9 mouse cellular contexts compared by ENCODE assay signal in genomic region chr2:131203816-131204409, GRCm38 (mm10). TPM values are rescaled to one million over a fixed set of nuclear protein-coding genes. Genes with fewer than 3 reads are reported as not detected.
DNase-seq lines count a peak whose midpoint lies in the region; ATAC-seq and TF ChIP-seq lines count a peak whose summit lies in the region.
"Had no signal": no experiment of that assay in that cellular context is flagged by ENCODE, and none has a peak within 500 bp of the region (broad histone marks: within the 10 kb centered on the region; RNA-seq: fewer than 3 reads in every experiment).

No protein-coding gene starts in this region.

- H3K4me1 ChIP-seq in heart, embryonic 16.5 days (ENCODE audit: control insufficient read depth, insufficient read depth, low read length) = peaks cover 11% of the 10 kb centered on the region
- peaks cover 61 to 63% of the 10 kb centered on the region in 2 experiments for H3K4me1 ChIP-seq in liver, embryonic 14.5 days (replicated peaks; ENCODE audit: control insufficient read depth in 2 of 2, insufficient read depth in 2 of 2, low read length in 1 of 2)
- no peaks in the 10 kb centered on the region for H3K4me1 ChIP-seq in forebrain, embryonic 14.5 days (ENCODE audit: control insufficient read depth, insufficient read depth, low read length)

- no peak for DNase-seq in heart, adult 8-10 months (ENCODE audit: low spot score)
- peak; percentile 30 for DNase-seq in urinary bladder, postnatal 14 days (ENCODE audit: low spot score)
- DNase-seq in urinary bladder, adult 18-20 months (ENCODE audit: low spot score in 2 of 2) = no peak
- no peak for DNase-seq in liver, embryonic 14.5 days (ENCODE audit: low read depth in 3 of 3, low spot score in 3 of 3)
- no peak for DNase-seq in forebrain, embryonic 14.5 days (ENCODE audit: low spot score)
- no peak for DNase-seq in cerebellum, postnatal 10 days
- no peak for DNase-seq in adrenal gland, postnatal 36 days

- no peak for TF ChIP-seq EP300 in liver, embryonic 14.5 days (IDR thresholded peaks at IDR 0.05; ENCODE audit: low read depth)

- H3K4me2 ChIP-seq in heart, embryonic 16.5 days (ENCODE audit: low read depth, low read length) = no peak overlapping the region
- peak overlapping the region; percentile 58 for H3K4me2 ChIP-seq in liver, embryonic 14.5 days (ENCODE audit: low read depth)
- H3K4me2 ChIP-seq in forebrain, embryonic 14.5 days (ENCODE audit: low read length) = no peak overlapping the region

- H3K36me3 ChIP-seq in heart, embryonic 16.5 days (ENCODE audit: control insufficient read depth, insufficient read depth) = no peaks in the 10 kb centered on the region
- peaks cover 27% of the 10 kb centered on the region for H3K36me3 ChIP-seq in liver, embryonic 14.5 days (replicated peaks; ENCODE audit: control insufficient read depth, insufficient read depth, low read depth)
- no peaks in the 10 kb centered on the region for H3K36me3 ChIP-seq in forebrain, embryonic 14.5 days (ENCODE audit: control insufficient read depth, insufficient read depth, low read length)

- H3K4me3 ChIP-seq in heart, embryonic 16.5 days (ENCODE audit: low read length) = no peak overlapping the region
- H3K4me3 ChIP-seq in liver, embryonic 14.5 days (ENCODE audit: insufficient read depth in 1 of 2, low read depth in 2 of 2, low read length in 2 of 2) = no peak overlapping the region
- no peak overlapping the region for H3K4me3 ChIP-seq in forebrain, embryonic 14.5 days (ENCODE audit: low read depth, low read length)

- 78% methylated on average over 6 of the region's 6 CpGs for WGBS in heart, embryonic 16.5 days
- 73% methylated on average over 6 of the region's 6 CpGs for WGBS in liver, embryonic 14.5 days (ENCODE audit: insufficient replicate concordance)
- 84% methylated on average over 6 of the region's 6 CpGs for WGBS in forebrain, embryonic 14.5 days

- peak overlapping the region; percentile 53 for H3K27ac ChIP-seq in heart, embryonic 16.5 days (ENCODE audit: low read length)
- peak overlapping the region; percentile 38 for H3K27ac ChIP-seq in liver, embryonic 14.5 days
- no peak overlapping the region for H3K27ac ChIP-seq in forebrain, embryonic 14.5 days (ENCODE audit: low read depth, low read length)

- no peaks in the 10 kb centered on the region for H3K9me3 ChIP-seq in heart, embryonic 16.5 days (replicated peaks; ENCODE audit: control insufficient read depth, low read length)
- H3K9me3 ChIP-seq in liver, embryonic 14.5 days (ENCODE audit: control insufficient read depth, low read length) = no peaks in the 10 kb centered on the region
- H3K9me3 ChIP-seq in forebrain, embryonic 14.5 days (replicated peaks; ENCODE audit: control insufficient read depth, low read length) = no peaks in the 10 kb centered on the region

- TF ChIP-seq CTCF in liver, embryonic 14.5 days (IDR thresholded peaks at IDR 0.05; ENCODE audit: low read depth) = no peak

- ATAC-seq in heart, embryonic 16.5 days (replicated peaks; ENCODE audit: extremely low read depth, insufficient read depth, low FRiP score) = no peak
- ATAC-seq in liver, embryonic 14.5 days (ENCODE audit: insufficient read depth) = no peak
- ATAC-seq in forebrain, embryonic 14.5 days = no peak

- H3K27me3 ChIP-seq in heart, embryonic 16.5 days (ENCODE audit: control insufficient read depth, insufficient read depth, low read length) = no peaks in the 10 kb centered on the region
- no peaks in the 10 kb centered on the region for H3K27me3 ChIP-seq in liver, embryonic 14.5 days (ENCODE audit: control insufficient read depth, insufficient read depth, low read length)
- H3K27me3 ChIP-seq in forebrain, embryonic 14.5 days (replicated peaks; ENCODE audit: control insufficient read depth, insufficient read depth, low read length) = no peaks in the 10 kb centered on the region

- H3K9ac ChIP-seq in heart, embryonic 16.5 days (ENCODE audit: low read length) = no peak overlapping the region
- H3K9ac ChIP-seq in liver, embryonic 14.5 days (replicated peaks) = no peak overlapping the region
- no peak overlapping the region for H3K9ac ChIP-seq in forebrain, embryonic 14.5 days (ENCODE audit: low read length)
- H3K9ac ChIP-seq: forebrain, postnatal 0 days had no signal

RNA-seq across cellular contexts. Expression of gene Ap5s1, which starts 3.0 kb away (rescaled TPM):
- 40.7 and 41.9 TPM in 2 replicates for polyA plus RNA-seq in heart, embryonic 16.5 days (2015; fragmentation: Nextera tagmentation; extraction: Ambion mirVana)
- total RNA-seq in heart, adult 8-10 months (2022) = 10 to 100 TPM; 31.8 to 42.6 (median 37.9) TPM
- polyA plus RNA-seq in liver, embryonic 14.5 days (2012; rRNA removed) = 19.5 and 20.0 TPM in 2 replicates
- polyA plus RNA-seq in liver, embryonic 14.5 days (2014; fragmentation: Nextera tagmentation; extraction: Ambion mirVana) = 13.1 and 17.0 TPM in 2 replicates
- 29.9 and 30.3 TPM in 2 replicates for polyA plus RNA-seq in forebrain, embryonic 14.5 days (2014; fragmentation: Nextera tagmentation; extraction: Ambion mirVana)
- total RNA-seq in adrenal gland, postnatal 36 days (2021) = 10 to 100 TPM; 14.0 to 21.1 TPM

RNA-seq across cellular contexts. Expression of gene Spef1, which starts 16.8 kb away (rescaled TPM):
- 2.0 and 2.8 TPM in 2 replicates for polyA plus RNA-seq in heart, embryonic 16.5 days (2015; fragmentation: Nextera tagmentation; extraction: Ambion mirVana)
- total RNA-seq in heart, adult 8-10 months (2022) = 1 to 10 TPM; 4.4 to 6.2 (median 4.9) TPM
- polyA plus RNA-seq in liver, embryonic 14.5 days (2012; rRNA removed) = 2.2 TPM in 2 replicates
- polyA plus RNA-seq in liver, embryonic 14.5 days (2014; fragmentation: Nextera tagmentation; extraction: Ambion mirVana) = 1.3 and 1.4 TPM in 2 replicates
- 10.1 and 11.8 TPM in 2 replicates for polyA plus RNA-seq in forebrain, embryonic 14.5 days (2014; fragmentation: Nextera tagmentation; extraction: Ambion mirVana)
- total RNA-seq in adrenal gland, postnatal 36 days (2021) = 1 to 10 TPM; 4.9 to 6.1 TPM

RNA-seq across cellular contexts. Expression of gene Cdc25b, which starts 17.2 kb away (rescaled TPM):
- 50.4 and 55.8 TPM in 2 replicates for polyA plus RNA-seq in heart, embryonic 16.5 days (2015; fragmentation: Nextera tagmentation; extraction: Ambion mirVana)
- 1 to 10 TPM; 4.3 to 4.9 (median 4.5) TPM for total RNA-seq in heart, adult 8-10 months (2022)
- 156 and 166 TPM in 2 replicates for polyA plus RNA-seq in liver, embryonic 14.5 days (2012; rRNA removed)
- 184 and 209 TPM in 2 replicates for polyA plus RNA-seq in liver, embryonic 14.5 days (2014; fragmentation: Nextera tagmentation; extraction: Ambion mirVana)
- 30.0 and 32.0 TPM in 2 replicates for polyA plus RNA-seq in forebrain, embryonic 14.5 days (2014; fragmentation: Nextera tagmentation; extraction: Ambion mirVana)
- 1 to 10 TPM; 5.5 to 5.7 TPM for total RNA-seq in adrenal gland, postnatal 36 days (2021)

RNA-seq across cellular contexts. Expression of gene Cenpb, which starts 24.0 kb away (rescaled TPM):
- polyA plus RNA-seq in heart, embryonic 16.5 days (2015; fragmentation: Nextera tagmentation; extraction: Ambion mirVana) = 7.4 and 7.9 TPM in 2 replicates
- 10 to 100 TPM; 89.5 to 93.4 (median 90.3) TPM for total RNA-seq in heart, adult 8-10 months (2022)
- 11.0 and 12.4 TPM in 2 replicates for polyA plus RNA-seq in liver, embryonic 14.5 days (2012; rRNA removed)
- polyA plus RNA-seq in liver, embryonic 14.5 days (2014; fragmentation: Nextera tagmentation; extraction: Ambion mirVana) = 2.7 and 3.0 TPM in 2 replicates
- polyA plus RNA-seq in forebrain, embryonic 14.5 days (2014; fragmentation: Nextera tagmentation; extraction: Ambion mirVana) = 9.3 and 9.7 TPM in 2 replicates
- total RNA-seq in adrenal gland, postnatal 36 days (2021) = 10 to 100 TPM; 60.0 to 68.2 TPM

RNA-seq across cellular contexts. Expression of gene Mavs, which starts 29.9 kb away (rescaled TPM):
- polyA plus RNA-seq in heart, embryonic 16.5 days (2015; fragmentation: Nextera tagmentation; extraction: Ambion mirVana) = 28.2 and 29.6 TPM in 2 replicates
- 10 to 100 TPM; 65.6 to 80.8 (median 72.3) TPM for total RNA-seq in heart, adult 8-10 months (2022)
- polyA plus RNA-seq in liver, embryonic 14.5 days (2012; rRNA removed) = 25.9 and 31.5 TPM in 2 replicates
- 25.9 and 27.4 TPM in 2 replicates for polyA plus RNA-seq in liver, embryonic 14.5 days (2014; fragmentation: Nextera tagmentation; extraction: Ambion mirVana)
- 6.5 and 6.6 TPM in 2 replicates for polyA plus RNA-seq in forebrain, embryonic 14.5 days (2014; fragmentation: Nextera tagmentation; extraction: Ambion mirVana)
- total RNA-seq in adrenal gland, postnatal 36 days (2021) = 10 to 100 TPM; 32.8 to 43.2 TPM
